Mouse (Mus musculus): ENCODE results near the gene Ppp1r14d.

DNA sequence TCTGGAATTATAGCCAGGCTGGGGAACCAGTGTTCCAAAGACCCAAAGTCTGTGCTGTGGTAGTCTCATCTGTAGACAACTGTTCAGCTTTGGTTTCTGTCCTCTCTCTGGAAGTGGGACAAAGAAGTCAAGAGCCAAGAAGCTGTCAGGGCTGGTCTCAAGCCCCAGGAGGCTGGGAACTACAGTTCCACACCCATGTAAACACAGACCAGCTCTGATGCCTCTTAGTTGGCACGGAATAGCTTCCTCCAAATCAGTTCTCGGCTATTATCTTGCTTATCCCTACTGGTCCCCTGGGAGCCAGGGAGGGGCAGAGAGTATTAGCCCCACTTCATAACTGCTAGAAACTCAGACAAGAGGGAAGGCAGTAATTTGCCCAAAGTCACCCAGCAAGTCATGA, 31.6 kb upstream of the Ppp1r14d start:
- TF ChIP-seq CTCF (IDR thresholded peaks at IDR 0.05; ENCODE audit: low read depth, low read length) (no peak), POLR2A (IDR thresholded peaks at IDR 0.05; ENCODE audit: borderline replicate concordance, low read depth, low read length) (no peak)

All from bone marrow macrophage, adult 2 months (primary cell).